Mouse (Mus musculus) kidney, adult 18-20 months (tissue): ENCODE measurements at regions not wholly inside any gene's neighbourhood (a gene's known extent, or its start where the extent isn't known, plus 50 kb on each side); places are given as distances from the start of the nearest gene placed in this dataset.

Source experiments
- DNase-seq: peaks from one replicate; pipeline ENCODE4 v3.0.0; 2021

DNA sequence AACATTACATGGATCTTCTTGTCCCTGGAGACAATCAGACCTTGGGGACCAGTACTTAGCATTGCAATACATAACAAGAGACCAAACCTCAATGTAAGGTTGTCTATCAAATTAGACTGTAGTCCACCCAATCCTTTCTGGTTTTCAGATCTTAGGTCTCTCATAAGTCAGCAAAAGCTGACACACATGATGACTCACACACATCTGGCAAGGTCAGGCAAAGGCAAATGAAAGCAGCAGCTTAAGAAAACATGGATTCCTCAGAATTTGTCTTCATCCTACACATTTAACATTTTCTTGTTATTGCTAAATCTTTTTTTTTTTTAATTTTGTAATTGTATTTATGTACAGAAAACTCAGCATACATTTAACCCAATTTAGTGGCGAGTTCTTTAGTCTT lies 52.0 kb downstream of the Gm11983 start:
- DNase-seq: no peak

DNA sequence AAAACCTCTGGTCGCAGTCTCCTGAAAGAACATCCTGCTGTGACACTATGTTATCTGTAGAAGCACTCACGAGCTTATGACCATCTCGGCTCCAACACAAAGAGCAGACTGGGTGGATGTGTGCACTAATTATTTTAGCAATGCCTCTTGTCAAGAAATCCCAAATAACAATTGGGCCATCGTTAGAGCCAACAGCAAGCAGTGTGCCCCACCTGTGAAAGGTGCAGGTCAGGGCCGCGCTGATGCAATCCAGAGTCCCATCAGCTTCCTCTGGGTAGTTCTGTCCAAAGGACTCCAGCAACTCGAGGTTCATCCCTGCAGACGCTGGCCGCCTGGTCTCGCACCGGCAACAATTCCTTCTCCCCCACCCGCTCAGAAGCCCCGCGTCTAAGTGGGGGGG lies 54.6 kb downstream of the Gm11983 start:
- DNase-seq: no peak

- DNase-seq: no peak
These were observed 57.7 kb downstream of the Gm11983 start for GRCm38 (mm10) chr11:6779752-6780151.

GRCm38 (mm10) chr11:6778596-6779360 lies 58.7 kb downstream of the Gm11983 start:
- DNase-seq: no peak

DNA sequence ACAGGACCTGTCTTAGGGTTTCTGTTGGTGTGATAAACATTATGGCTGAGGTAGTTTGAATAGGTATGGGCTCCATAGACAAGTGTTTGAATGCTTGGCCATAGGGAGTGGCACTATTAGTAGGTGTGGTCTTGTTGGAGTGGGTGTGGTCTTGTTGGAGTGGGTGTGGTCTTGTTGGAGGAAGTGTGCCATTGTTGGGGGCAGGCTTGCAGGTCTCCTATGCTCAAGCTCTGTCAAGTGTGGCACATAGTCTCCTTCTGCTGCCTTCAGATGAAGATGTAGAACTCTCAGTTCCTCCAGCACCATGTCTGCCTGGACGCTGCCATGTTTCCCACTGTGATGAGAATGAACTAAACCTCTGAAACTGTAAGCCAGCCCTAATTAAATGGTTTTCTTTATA lies 59.9 kb downstream of the Gm11983 start:
- no peak for DNase-seq

- DNase-seq: no peak
These were observed 62.8 kb downstream of the Gm11983 start for GRCm38 (mm10) chr11:6774656-6775055.

- no peak for DNase-seq
These were observed 63.5 kb downstream of the Gm11983 start for GRCm38 (mm10) chr11:6773951-6774350.

DNA sequence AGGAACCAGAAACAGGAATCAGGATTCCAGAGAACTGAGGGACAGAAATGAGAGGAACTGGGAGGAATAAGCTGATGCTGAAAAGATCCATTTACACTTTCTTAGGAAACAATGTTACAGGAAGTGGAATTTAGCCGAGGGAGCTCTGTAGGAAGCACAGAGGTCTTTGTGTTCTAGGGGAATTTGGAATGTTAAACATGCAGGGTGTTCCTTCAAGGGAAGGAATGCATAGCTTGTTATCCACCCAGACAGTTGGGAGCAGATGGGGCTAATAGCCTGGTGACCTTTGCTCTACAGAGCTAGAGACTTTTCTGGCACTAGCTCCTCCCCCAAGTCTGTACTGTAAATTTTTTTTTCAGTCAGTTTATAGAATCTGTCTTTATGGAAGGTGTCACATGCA lies 64.1 kb downstream of the Gm11983 start:
- DNase-seq: no peak

GRCm38 (mm10) chr11:6769437-6769765 lies 68.1 kb downstream of the Gm11983 start:
- DNase-seq: no peak

DNA sequence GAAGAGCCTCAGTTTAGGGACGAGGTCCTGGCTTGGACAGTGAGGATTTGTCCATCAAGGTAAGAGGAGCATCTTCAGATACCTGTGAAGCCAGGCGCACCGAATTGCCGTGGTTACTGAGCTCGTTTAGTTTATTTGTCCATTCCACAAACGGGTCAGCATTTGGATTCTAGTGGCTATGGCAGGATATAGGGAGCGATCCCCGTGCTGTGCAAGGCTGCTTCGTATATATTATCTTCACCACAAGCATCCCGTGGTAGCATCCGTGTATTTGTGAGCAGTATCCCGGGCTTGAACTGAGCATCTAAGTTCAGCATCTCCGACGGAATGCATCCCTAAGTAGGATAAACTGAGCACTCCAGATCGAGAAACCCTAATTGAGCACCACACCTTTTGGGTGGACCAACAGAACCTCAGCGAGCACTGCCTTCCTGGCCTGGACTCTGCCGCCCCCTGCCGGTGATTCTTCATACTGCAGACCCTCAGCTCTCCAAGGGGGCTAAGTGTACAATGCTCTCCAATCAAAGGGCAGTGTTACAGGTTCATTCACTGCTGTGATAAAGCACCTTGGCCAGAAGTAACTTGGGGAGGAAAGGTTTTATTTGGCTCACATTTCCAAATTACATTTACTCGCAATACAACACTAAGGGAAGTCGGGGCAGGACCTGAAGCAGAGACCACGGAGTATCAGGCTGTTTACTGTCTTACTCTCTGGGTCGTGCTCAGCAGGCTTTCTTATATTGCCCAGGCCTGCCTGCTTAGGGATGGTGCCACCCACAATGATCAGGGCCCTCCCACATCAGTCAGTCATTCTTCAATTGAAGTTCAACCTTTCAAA lies 68.6 kb downstream of the Gm11983 start:
- peak; percentile 82 for DNase-seq

- DNase-seq: no peak
These were observed 70.7 kb downstream of the Gm11983 start for GRCm38 (mm10) chr11:6766725-6767124.

GRCm38 (mm10) chr11:6765333-6765957 lies 72.0 kb downstream of the Gm11983 start:
- DNase-seq: no peak

DNA sequence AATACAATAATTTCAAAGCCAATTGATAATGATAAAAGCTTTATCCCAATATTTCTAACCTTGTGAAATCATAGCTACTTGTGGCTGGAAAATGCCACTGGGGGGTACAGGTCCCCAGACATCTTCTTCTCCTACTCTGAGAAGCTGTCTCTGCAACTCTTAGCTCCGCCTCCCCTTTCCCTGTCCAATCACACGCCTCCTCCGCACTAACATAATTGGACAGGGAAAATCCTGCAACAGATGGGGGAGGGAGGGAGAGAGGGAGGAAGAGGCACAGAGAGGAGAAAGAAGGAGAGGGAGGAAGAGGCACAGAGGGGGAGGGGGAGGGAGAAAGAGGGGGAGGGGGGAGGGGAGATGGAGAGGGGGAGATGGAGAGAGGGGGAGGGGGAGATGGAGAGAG lies 73.3 kb downstream of the Gm11983 start:
- no peak for DNase-seq

DNA sequence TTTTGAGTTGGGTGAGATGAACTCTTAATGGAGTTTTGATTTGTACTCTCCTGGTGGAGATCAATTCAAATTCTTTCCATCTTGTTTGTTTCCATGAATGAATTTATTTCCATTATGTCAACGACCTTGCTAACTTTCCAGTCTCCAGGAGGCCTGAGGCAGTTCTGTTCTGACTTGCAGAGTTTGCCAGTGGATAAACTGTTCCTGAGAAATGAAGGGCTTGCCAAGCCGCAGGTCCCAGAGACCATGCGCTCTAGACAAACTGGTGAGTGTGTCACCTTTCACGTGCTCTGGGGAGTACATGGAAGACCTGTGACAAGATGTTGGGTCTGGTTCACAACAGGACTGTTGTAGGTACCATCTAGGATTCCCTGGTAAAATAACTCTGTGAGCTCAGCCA lies 74.5 kb downstream of the Gm11983 start:
- DNase-seq: peak; percentile 25

GRCm38 (mm10) chr11:6761876-6762628 lies 75.4 kb downstream of the Gm11983 start:
- peak; percentile 38 for DNase-seq

DNA sequence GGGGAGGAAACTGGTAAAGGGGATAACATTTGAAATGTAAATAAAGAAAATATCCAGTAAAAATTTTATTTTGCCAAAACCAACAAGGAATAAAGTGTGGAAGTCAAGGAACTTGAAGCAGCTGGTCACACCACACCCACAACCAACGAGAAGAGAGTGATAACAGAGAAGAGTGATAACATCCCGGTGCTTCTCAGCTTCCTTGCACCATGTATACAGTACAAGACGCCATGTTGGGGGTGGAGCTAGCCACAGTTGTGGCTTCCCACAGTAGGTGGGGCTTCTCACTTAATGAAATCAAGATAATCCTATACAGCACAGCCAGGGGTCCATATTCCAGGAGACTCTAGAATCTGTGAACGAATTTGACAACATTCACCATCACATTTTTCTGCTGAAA lies 77.9 kb downstream of the Gm11983 start:
- DNase-seq: no peak

DNA sequence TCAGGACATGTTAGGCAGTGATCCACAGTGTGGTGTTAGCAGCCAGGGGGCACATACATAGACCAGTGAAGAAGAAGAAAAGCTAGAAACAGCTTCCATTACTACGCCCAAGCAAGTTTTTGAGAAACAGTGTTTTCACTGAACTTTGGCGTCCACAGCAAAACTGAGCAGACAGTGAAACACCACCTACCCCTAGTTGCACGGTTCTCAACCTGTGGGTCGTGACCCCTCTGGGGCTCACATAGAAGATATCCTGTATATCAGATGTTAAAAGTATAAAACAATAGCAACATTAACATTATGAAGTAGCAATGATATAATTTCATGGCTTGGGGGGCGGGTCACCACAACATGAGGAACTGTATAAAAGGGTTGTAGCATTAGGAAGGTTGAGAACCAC lies 81.1 kb downstream of the Ramp3 start:
- no peak for DNase-seq

DNA sequence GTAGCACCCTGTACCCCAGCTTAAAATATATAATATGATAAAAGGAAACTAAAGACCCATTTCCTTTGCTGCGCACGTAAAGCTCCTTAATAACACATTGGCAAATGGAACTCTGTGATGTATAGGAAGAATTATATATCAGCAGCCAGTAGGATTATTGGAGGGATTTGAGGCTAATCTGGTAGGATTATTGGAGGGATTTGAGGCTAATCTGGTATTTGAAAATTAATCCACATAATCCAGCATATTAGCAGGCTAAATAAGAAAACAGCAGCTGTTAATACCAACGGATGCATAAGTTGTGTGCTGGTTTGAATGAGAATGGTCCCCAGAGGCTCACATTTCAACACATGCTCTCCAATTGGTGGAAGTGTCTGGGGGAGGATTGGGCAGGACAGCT lies 80.3 kb downstream of the Ramp3 start:
- DNase-seq: no peak

GRCm38 (mm10) chr11:6738163-6738562 lies 79.8 kb downstream of the Ramp3 start:
- DNase-seq: no peak

GRCm38 (mm10) chr11:6734746-6735430 lies 76.6 kb downstream of the Ramp3 start:
- DNase-seq: no peak

GRCm38 (mm10) chr11:6731505-6731904 lies 73.2 kb downstream of the Ramp3 start:
- no peak for DNase-seq
